ENCODE assay signal across 8 mouse cellular contexts in genomic region chr12:32910092-32910491, GRCm38 (mm10). TPM values are rescaled to one million over a fixed set of nuclear protein-coding genes. Genes with fewer than 3 reads are reported as not detected.
DNase-seq lines count a peak whose midpoint lies in the region; ATAC-seq and TF ChIP-seq lines count a peak whose summit lies in the region.

No protein-coding gene starts in this region.

- no peak overlapping the region for H3K4me3 ChIP-seq in ES-Bruce4 (ENCODE audit: low read depth, low read length)
- H3K4me3 ChIP-seq in bone marrow, adult 2 months (replicated peaks; ENCODE audit: control insufficient read depth, low read depth, low read length) = no peak overlapping the region
- H3K4me3 ChIP-seq in embryonic facial prominence, embryonic 13.5 days = peak overlapping the region; percentile 21; the same call in 1 of the 2 replicates
- no peak overlapping the region for H3K4me3 ChIP-seq in heart, embryonic 15.5 days
- H3K4me3 ChIP-seq in liver, embryonic 12.5 days = no peak overlapping the region

- no peak for TF ChIP-seq EP300 in ES-Bruce4 (IDR thresholded peaks at IDR 0.05; ENCODE audit: insufficient read depth, low read depth, low read length)

- TF ChIP-seq CTCF in ES-Bruce4 (IDR thresholded peaks at IDR 0.05; ENCODE audit: low read depth, low read length) = peak; percentile 42
- TF ChIP-seq CTCF in bone marrow, adult 2 months (IDR thresholded peaks at IDR 0.05; ENCODE audit: control insufficient read depth, insufficient read depth, low read length) = peak; percentile 47

- H3K9me3 ChIP-seq in ES-Bruce4 (replicated peaks; ENCODE audit: control insufficient read depth, insufficient read depth, low read length, poor library complexity, severe bottlenecking) = peaks cover 5% of the 10 kb centered on the region
- no peaks in the 10 kb centered on the region for H3K9me3 ChIP-seq in embryonic facial prominence, embryonic 13.5 days
- H3K9me3 ChIP-seq in heart, embryonic 15.5 days (replicated peaks) = no peaks in the 10 kb centered on the region
- H3K9me3 ChIP-seq in liver, embryonic 12.5 days (replicated peaks) = no peaks in the 10 kb centered on the region

- ATAC-seq in embryonic facial prominence, embryonic 13.5 days (ENCODE audit: insufficient number of reproducible peaks, insufficient read depth, low FRiP score, low TSS enrichment, low read depth) = no peak
- ATAC-seq in heart, embryonic 15.5 days (replicated peaks; ENCODE audit: insufficient number of reproducible peaks, insufficient read depth, low FRiP score, low read depth) = no peak
- no peak for ATAC-seq in liver, embryonic 12.5 days

- H3K27ac ChIP-seq in ES-Bruce4 (ENCODE audit: insufficient read depth, low read length) = no peak overlapping the region
- no peak overlapping the region for H3K27ac ChIP-seq in bone marrow, adult 2 months (ENCODE audit: control insufficient read depth, insufficient read depth, low read depth, low read length, poor library complexity)
- no peak overlapping the region for H3K27ac ChIP-seq in embryonic facial prominence, embryonic 13.5 days
- H3K27ac ChIP-seq in heart, embryonic 15.5 days = no peak overlapping the region
- no peak overlapping the region for H3K27ac ChIP-seq in liver, embryonic 12.5 days

- no peaks in the 10 kb centered on the region for H3K36me3 ChIP-seq in ES-Bruce4 (ENCODE audit: control insufficient read depth, insufficient read depth, low read length, poor library complexity, severe bottlenecking)
- no peaks in the 10 kb centered on the region for H3K36me3 ChIP-seq in embryonic facial prominence, embryonic 13.5 days
- H3K36me3 ChIP-seq in heart, embryonic 15.5 days = no peaks in the 10 kb centered on the region
- no peaks in the 10 kb centered on the region for H3K36me3 ChIP-seq in liver, embryonic 12.5 days

- no peaks in the 10 kb centered on the region for H3K4me1 ChIP-seq in ES-Bruce4 (ENCODE audit: control insufficient read depth, insufficient read depth, low read length)
- H3K4me1 ChIP-seq in bone marrow, adult 2 months (ENCODE audit: control insufficient read depth, insufficient read depth, low read length) = peaks cover 2% of the 10 kb centered on the region; the same call in 1 of the 2 replicates
- H3K4me1 ChIP-seq in embryonic facial prominence, embryonic 13.5 days = peaks cover 9% of the 10 kb centered on the region; the same call in 1 of the 2 replicates
- peaks cover 11% of the 10 kb centered on the region; the same call in 1 of the 2 replicates for H3K4me1 ChIP-seq in heart, embryonic 15.5 days (replicated peaks)
- H3K4me1 ChIP-seq in liver, embryonic 12.5 days = peaks cover 6% of the 10 kb centered on the region; the same call in 1 of the 2 replicates

- 14% methylated on average over 11 of the region's 11 CpGs for WGBS in bone marrow, adult 2 months
- WGBS in embryonic facial prominence, embryonic 13.5 days = 11% methylated on average over 11 of the region's 11 CpGs
- WGBS in heart, embryonic 15.5 days = 14% methylated on average over 11 of the region's 11 CpGs
- 13% methylated on average over 11 of the region's 11 CpGs for WGBS in liver, embryonic 12.5 days (ENCODE audit: insufficient replicate concordance)

- H3K9ac ChIP-seq in ES-Bruce4 (ENCODE audit: low read depth, poor library complexity, severe bottlenecking) = no peak overlapping the region
- H3K9ac ChIP-seq in embryonic facial prominence, embryonic 13.5 days = no peak overlapping the region
- no peak overlapping the region for H3K9ac ChIP-seq in heart, embryonic 15.5 days
- no peak overlapping the region for H3K9ac ChIP-seq in liver, embryonic 12.5 days

- no peak for TF ChIP-seq POLR2A in ES-Bruce4 (IDR thresholded peaks at IDR 0.05; ENCODE audit: insufficient read depth, low read length)
- no peak for TF ChIP-seq POLR2A in bone marrow, adult 2 months (IDR thresholded peaks at IDR 0.05; ENCODE audit: borderline replicate concordance, control insufficient read depth, low read depth, low read length)

- no peaks in the 10 kb centered on the region for H3K27me3 ChIP-seq in ES-Bruce4 (ENCODE audit: control insufficient read depth, insufficient read depth, low read length, poor library complexity, severe bottlenecking)
- H3K27me3 ChIP-seq in embryonic facial prominence, embryonic 13.5 days = no peaks in the 10 kb centered on the region
- peaks cover 5% of the 10 kb centered on the region; the same call in 1 of the 2 replicates for H3K27me3 ChIP-seq in heart, embryonic 15.5 days
- peaks cover 12% of the 10 kb centered on the region; the same call in 1 of the 2 replicates for H3K27me3 ChIP-seq in liver, embryonic 12.5 days (replicated peaks)

- peak; percentile 72 for DNase-seq in kidney, postnatal 14 days
- peak; percentile 19 to 37 for DNase-seq in natural killer cell, adult 2 months (ENCODE audit: low spot score in 2 of 2)
- peak; percentile 46 for DNase-seq in testis, postnatal 14 days (ENCODE audit: low spot score)

- peak overlapping the region; percentile 56 for H3K4me2 ChIP-seq in embryonic facial prominence, embryonic 13.5 days
- peak overlapping the region; percentile 53 for H3K4me2 ChIP-seq in heart, embryonic 15.5 days
- peak overlapping the region; percentile 40 for H3K4me2 ChIP-seq in liver, embryonic 12.5 days

RNA-seq across cellular contexts. Expression of gene Sypl, which starts 43.6 kb away (rescaled TPM):
- polyA plus RNA-seq in ES-Bruce4 (2011; ENCODE audit: insufficient read depth, insufficient read length, low read depth, missing spikeins) = 73.6 and 79.7 TPM in 2 replicates
- 8.8 and 25.4 TPM in 2 replicates for polyA plus RNA-seq in bone marrow, adult 2 months (2011; ENCODE audit: insufficient read depth, insufficient read length, low replicate concordance, missing spikeins)
- 78.6 and 82.2 TPM in 2 replicates for polyA plus RNA-seq in embryonic facial prominence, embryonic 13.5 days (2015; fragmentation: Nextera tagmentation; extraction: Ambion mirVana)
- 98.4 and 102 TPM in 2 replicates for polyA plus RNA-seq in heart, embryonic 15.5 days (2015; fragmentation: Nextera tagmentation; extraction: Ambion mirVana)
- 50.5 and 51.2 TPM in 2 replicates for polyA plus RNA-seq in liver, embryonic 12.5 days (2016; fragmentation: Nextera tagmentation; extraction: Ambion mirVana)
